Mouse (Mus musculus): ENCODE results near the gene Aebp1.

Gene Aebp1

DNA sequence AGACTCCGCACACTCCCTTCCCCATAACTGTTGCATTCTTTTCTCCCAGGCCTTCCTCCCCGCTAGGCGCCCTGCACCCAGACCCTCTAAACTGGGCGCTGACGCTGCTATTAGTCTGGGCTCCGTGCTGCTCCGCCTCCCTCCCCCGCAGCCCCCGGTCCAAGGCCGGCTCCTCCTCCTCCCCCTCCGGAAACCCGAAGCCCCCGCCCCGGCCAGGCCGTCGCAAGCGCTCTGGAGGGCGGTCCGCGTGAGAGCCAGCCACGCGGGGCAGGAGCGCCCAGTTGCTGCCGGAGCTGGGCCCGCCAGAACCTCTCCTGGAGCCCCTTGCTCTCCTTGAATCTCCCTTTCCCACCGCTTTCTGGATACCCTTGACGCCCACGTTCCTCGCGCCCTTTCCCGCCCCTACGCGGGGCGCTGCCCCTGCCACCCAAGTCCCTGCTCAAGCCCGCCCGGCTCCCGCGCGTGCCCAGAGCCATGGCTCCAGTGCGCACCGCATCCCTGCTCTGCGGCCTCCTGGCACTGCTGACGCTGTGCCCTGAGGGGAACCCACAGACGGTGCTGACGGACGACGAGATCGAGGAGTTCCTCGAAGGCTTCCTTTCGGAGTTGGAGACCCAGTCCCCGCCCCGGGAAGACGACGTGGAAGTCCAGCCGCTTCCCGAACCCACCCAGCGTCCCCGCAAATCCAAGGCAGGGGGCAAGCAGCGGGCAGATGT is at the start of gene Aebp1:
Gene Aebp1, plus strand, starts transcription at position 270 of the 716 bp plus-strand sequence.
- in situ Hi-C loops (cut with MboI; ENCODE audit: unreplicated experiment in 2 of 2), result no loop called here

DNA sequence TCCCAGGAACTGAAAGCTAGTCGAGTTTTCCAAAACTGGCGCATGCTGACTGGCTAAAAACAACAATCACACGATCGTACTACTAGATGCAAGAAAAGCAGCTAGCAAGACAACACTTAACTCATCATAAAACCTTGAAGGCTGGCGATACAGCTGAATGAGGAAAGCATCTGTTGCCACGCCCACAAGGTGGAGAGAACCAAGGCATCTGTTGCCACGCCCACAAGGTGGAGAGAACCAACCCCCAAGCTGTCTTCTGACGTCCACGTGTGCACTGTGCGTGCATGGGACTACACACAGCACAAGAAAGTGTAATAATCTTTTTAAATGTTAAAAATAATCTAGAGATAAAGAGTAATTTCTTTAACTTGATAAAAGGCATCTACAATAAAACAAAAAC is 48.4 kb upstream of the Aebp1 start:
- in situ Hi-C loops (cut with MboI; ENCODE audit: unreplicated experiment in 2 of 2), result no loop called here

DNA sequence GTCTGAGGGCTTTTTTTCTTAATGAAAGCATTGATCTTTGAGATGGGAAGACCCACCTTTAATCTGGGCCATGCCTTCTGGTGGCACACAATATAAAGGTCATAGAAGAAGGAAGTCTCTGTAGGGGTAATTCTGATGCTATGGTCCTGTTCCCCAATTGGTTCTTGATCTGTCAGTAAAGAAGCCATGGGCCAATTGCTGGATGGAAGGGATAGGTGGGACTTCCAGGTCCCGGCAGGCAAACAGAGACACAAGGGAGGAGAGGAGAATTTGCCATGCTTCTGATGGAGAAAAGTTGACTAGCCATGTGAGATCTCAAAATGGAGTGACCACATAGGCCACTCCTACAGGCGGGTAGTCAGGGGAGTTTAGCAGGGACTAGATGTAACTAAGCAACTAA is 42.5 kb upstream of the Aebp1 start:
- in situ Hi-C loops (cut with MboI; ENCODE audit: unreplicated experiment in 2 of 2), result no loop called here

DNA sequence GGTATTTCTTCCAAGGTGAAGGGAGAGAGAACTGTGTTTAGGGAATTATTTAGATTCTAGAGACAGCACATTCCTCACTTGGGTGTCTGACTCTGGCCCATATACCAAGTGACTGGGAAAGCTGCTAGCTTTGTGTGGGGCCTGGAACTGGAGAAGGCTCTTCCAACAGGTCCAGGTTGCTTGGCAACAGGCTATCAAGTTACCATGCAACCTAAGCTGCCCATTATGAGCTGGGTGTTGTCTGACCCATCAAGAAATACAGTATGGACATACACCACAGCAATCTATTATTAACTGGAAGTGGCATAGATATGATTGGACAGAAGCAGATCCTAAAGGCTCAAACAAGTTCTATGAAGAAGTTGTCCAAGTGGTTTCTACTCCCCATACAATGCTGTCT is 36.3 kb upstream of the Aebp1 start:
- in situ Hi-C loops (cut with MboI; ENCODE audit: unreplicated experiment in 2 of 2), result no loop called here

GRCm38 (mm10) chr11:5827931-5828330 is 33.8 kb upstream of the Aebp1 start:
- in situ Hi-C loops (cut with MboI; ENCODE audit: unreplicated experiment in 2 of 2), result no loop called here

- in situ Hi-C loops (cut with MboI; ENCODE audit: unreplicated experiment in 2 of 2), result no loop called here
Observed at GRCm38 (mm10) chr11:5828509-5829191, 33.1 kb upstream of the Aebp1 start.

GRCm38 (mm10) chr11:5829327-5829726 is 32.4 kb upstream of the Aebp1 start:
- in situ Hi-C loops (cut with MboI; ENCODE audit: unreplicated experiment in 2 of 2), result no loop called here

GRCm38 (mm10) chr11:5834506-5834905 is 27.2 kb upstream of the Aebp1 start:
- in situ Hi-C loops (cut with MboI; ENCODE audit: unreplicated experiment in 2 of 2), result loop anchor here in 1 of 2 experiments (5.0 kb wide), 1 partner anchor 47 kb away; the partner anchor contains the start of gene Dbnl

DNA sequence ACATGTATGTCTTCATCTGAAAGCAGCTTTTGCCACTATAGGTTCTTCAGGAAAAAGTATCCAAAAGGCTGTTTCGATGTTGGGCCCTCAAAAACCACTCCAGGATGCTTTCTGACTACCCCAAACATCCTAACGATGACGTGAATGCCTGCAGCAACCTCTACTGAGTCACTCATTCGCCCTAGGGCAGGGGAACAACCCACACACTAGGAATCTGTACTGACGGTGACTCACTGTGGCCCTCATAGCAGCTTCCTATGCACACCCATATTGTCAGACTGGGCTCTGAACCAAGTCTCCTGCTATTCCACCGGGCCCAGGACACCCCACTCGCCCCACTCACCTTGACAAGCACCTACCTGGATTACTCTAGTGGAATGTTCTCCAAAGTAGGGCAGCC is 26.7 kb upstream of the Aebp1 start:
- in situ Hi-C loops (cut with MboI; ENCODE audit: unreplicated experiment in 2 of 2), result loop anchor here in 1 of 2 experiments (5.0 kb wide), 1 partner anchor 42 kb away; the partner anchor contains the start of gene Pold2

DNA sequence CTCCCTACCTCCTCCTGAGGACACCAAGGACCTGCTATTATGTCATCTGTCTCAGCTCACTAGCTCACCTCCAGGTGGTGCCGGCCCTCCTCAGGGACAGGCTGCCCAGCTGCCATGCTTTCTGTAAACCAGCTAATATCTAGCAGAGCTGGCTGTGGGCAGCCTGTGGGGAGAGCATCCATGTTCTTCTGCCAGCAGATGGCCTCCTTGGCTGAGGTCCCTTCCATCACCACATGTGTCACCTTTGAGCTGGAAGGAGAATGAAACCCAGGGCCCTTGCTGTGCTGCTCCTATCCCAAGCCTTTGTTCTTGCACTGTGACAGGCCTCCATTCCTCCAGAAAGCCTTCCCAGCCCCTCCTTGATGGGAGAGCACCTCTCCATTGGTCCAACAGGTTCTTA is 25.6 kb upstream of the Aebp1 start:
- in situ Hi-C loops (cut with MboI; ENCODE audit: unreplicated experiment in 2 of 2), result loop anchor here in 1 of 2 experiments (5.0 kb wide), 1 partner anchor 41 kb away; the partner anchor contains the start of gene Pold2

GRCm38 (mm10) chr11:5837251-5838246 is 24.2 kb upstream of the Aebp1 start, which contains the start of gene Polm:
Polm (minus strand) TSS chr11:5838016.
- in situ Hi-C loops (cut with MboI; ENCODE audit: unreplicated experiment in 2 of 2), result loop anchor here in 1 of 2 experiments (5.0 kb wide), 1 partner anchor 40 kb away; the partner anchor contains the start of gene Pold2

DNA sequence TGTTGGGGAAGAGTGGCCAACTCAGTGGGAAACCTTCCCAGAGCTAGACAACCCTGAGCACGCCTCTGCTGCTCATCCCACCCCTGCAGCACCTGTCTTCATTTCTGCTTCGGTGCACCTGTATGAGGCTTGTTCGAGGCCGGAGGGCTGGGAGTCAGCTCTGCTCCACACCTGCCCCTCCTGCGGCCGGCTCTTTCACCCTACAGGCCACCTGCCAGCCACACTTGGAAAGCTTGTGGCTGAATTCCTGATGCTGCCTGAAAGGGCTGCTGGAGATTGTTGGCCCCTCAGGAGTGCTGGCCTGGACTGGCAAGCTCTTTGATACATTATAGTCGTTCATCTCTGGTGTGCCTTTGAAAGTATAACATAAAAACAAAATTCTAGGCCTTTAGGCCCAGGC is 21.4 kb upstream of the Aebp1 start:
- in situ Hi-C loops (cut with MboI; ENCODE audit: unreplicated experiment in 2 of 2), result no loop called here

DNA sequence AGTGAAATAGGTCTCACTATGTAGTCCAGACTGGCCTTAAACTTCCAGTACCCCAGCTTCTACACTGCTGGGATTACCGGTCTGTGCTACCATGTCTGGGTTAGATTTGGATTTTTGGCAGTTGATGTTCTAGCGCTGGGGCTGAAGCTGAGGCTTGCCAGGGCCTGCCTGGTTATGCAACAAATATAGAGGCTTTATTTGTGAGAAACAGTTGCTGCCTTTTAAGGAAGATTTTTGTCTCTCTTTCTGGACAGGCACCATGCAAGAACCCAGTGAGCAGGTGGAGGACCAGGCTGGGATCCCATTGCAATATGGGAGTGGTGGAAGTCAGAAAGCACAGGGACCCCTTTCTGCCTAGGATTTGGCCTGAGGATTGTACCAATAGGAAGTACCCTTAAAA is 20.0 kb upstream of the Aebp1 start:
- in situ Hi-C loops (cut with MboI; ENCODE audit: unreplicated experiment in 2 of 2), result no loop called here

DNA sequence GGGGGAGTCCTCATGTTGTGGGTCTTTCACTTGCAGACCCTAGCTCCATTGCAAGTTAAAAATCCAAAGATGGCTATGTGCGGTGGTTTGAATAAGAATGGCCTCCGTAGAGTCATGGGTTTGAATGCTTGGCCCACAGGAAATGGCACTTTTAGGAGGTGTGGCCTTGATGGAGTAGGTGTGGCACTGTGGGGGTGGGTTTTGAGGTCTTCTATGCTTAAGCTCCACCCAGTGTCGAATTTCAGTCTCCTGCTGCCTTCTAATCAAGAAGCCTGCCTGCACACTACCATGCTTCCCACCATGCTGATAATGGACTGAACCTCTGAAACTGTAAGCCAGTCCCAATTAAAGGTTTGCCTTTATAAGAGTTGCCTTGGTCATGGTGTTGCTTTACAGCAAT is 18.6 kb upstream of the Aebp1 start:
- in situ Hi-C loops (cut with MboI; ENCODE audit: unreplicated experiment in 2 of 2), result no loop called here

GRCm38 (mm10) chr11:5846639-5847345 is 15.0 kb upstream of the Aebp1 start:
- in situ Hi-C loops (cut with MboI; ENCODE audit: unreplicated experiment in 2 of 2), result no loop called here

GRCm38 (mm10) chr11:5848741-5849140 is 13.0 kb upstream of the Aebp1 start:
- in situ Hi-C loops (cut with MboI; ENCODE audit: unreplicated experiment in 2 of 2), result no loop called here

DNA sequence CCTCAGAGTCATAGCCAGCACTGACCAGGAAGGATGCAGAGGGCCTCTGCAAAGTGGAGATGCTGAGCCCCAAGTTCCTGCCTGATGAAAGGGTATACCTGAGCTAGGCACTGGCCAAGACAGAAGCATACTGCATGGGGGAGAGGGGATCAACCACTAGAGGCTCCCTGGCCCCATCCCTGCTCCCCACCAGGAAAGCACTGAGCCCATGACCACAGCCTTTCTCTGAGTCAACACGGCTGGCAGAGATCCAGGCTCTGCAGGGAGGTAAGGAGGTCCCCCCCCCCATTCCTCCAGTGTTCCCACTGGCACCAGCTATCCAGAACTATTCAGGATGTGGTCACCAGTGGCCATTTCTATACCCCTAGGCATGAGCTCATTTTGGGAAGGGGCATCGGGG is 12.4 kb upstream of the Aebp1 start:
- in situ Hi-C loops (cut with MboI; ENCODE audit: unreplicated experiment in 2 of 2), result no loop called here

GRCm38 (mm10) chr11:5850452-5850851 is 11.3 kb upstream of the Aebp1 start:
- in situ Hi-C loops (cut with MboI; ENCODE audit: unreplicated experiment in 2 of 2), result no loop called here

- in situ Hi-C loops (cut with MboI; ENCODE audit: unreplicated experiment in 2 of 2), result no loop called here
Observed at GRCm38 (mm10) chr11:5851021-5851736, 10.6 kb upstream of the Aebp1 start.
